Comparison of ENCODE assay signal across 27 mouse cellular contexts in the genomic region with DNA sequence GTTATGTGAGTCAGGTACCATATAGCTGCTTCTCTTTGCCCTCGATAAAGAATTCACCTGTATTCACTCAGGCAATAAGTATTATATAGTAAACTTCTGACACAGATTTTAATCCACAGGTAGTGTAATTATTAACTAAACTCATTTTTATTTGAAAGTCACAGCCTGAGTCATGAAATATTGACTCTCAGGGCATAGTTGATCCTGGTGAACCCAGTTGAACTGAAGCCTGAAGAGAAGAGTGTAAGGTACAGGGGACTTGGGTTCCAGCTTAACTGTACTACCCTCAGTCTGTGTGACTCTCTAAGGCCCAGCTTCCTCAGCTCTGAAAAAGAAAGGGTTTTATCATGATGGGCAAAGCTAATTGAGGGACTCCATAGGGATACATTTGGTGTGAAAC. TPM values are rescaled to one million over a fixed set of nuclear protein-coding genes. Genes with fewer than 3 reads are reported as not detected.
"Had no signal": no experiment of that assay in that cellular context is flagged by ENCODE, and none has a peak within 500 bp of the region (broad histone marks: within the 10 kb centered on the region; RNA-seq: fewer than 3 reads in every experiment).

No protein-coding gene starts in this region.

- H3K36me3 ChIP-seq: kidney, embryonic 15.5 days; liver, embryonic 13.5 days; midbrain, embryonic 12.5 days; midbrain, embryonic 15.5 days; neural tube, embryonic 12.5 days; neural tube, embryonic 15.5 days had no signal

- H3K27ac ChIP-seq: kidney, embryonic 15.5 days; left cerebral cortex, adult 2 months; liver, embryonic 13.5 days; macrophage; midbrain, embryonic 12.5 days; midbrain, embryonic 15.5 days; neural tube, embryonic 12.5 days; neural tube, embryonic 15.5 days had no signal

- H3K27me3 ChIP-seq: kidney, embryonic 15.5 days; liver, embryonic 13.5 days; midbrain, embryonic 12.5 days; midbrain, embryonic 15.5 days; neural tube, embryonic 12.5 days; neural tube, embryonic 15.5 days had no signal

- H3K4me1 ChIP-seq: kidney, embryonic 15.5 days; liver, embryonic 13.5 days; midbrain, embryonic 12.5 days; midbrain, embryonic 15.5 days; neural tube, embryonic 12.5 days; neural tube, embryonic 15.5 days had no signal

- ATAC-seq: lung, postnatal 0 days; midbrain, embryonic 15.5 days had no signal

- H3K4me2 ChIP-seq: kidney, embryonic 15.5 days; liver, embryonic 13.5 days; lung, embryonic 14.5 days; midbrain, embryonic 12.5 days; midbrain, embryonic 15.5 days; neural tube, embryonic 12.5 days; neural tube, embryonic 15.5 days had no signal

- H3K4me3 ChIP-seq: kidney, embryonic 15.5 days; left cerebral cortex, adult 2 months; liver, embryonic 13.5 days; midbrain, embryonic 12.5 days; midbrain, embryonic 15.5 days; neural tube, embryonic 12.5 days; neural tube, embryonic 15.5 days had no signal

- H3K9ac ChIP-seq: kidney, embryonic 15.5 days; liver, embryonic 13.5 days; lung, embryonic 14.5 days; midbrain, embryonic 12.5 days; midbrain, embryonic 15.5 days; neural tube, embryonic 12.5 days; neural tube, embryonic 15.5 days had no signal

- H3K9me3 ChIP-seq: kidney, embryonic 15.5 days; liver, embryonic 13.5 days; midbrain, embryonic 12.5 days; midbrain, embryonic 15.5 days; neural tube, embryonic 12.5 days; neural tube, embryonic 15.5 days had no signal

- DNase-seq: kidney, adult 11 months; kidney, adult 8-10 months; kidney, postnatal 10 days; kidney, postnatal 36 days; layer of hippocampus, adult 9-11 months; liver, embryonic 13.5 days; lung, embryonic 14.5 days; right cerebral cortex, adult 18-20 months; right cerebral cortex, postnatal 14 days; right cerebral cortex, postnatal 4 days; spleen, adult 18-20 months; thymus, postnatal 36 days had no signal

RNA-seq across cellular contexts. Expression of a gene that starts 1.7 kb away (rescaled TPM):
- total RNA-seq: megakaryocyte, adult 5-6 weeks had no signal
- polyA plus RNA-seq: limb, embryonic 11.5 days; liver, embryonic 13.5 days; liver, embryonic 16.5 days; lung, embryonic 14.5 days; lung, postnatal 0 days; macrophage; midbrain, embryonic 12.5 days; midbrain, embryonic 15.5 days; neural tube, embryonic 12.5 days; neural tube, embryonic 15.5 days had no signal

RNA-seq across cellular contexts. Expression of a gene that starts 55.7 kb away (rescaled TPM):
- total RNA-seq: left cerebral cortex, postnatal 10 days; left cerebral cortex, postnatal 36 days; megakaryocyte, adult 5-6 weeks had no signal
- polyA plus RNA-seq: kidney, embryonic 15.5 days; limb, embryonic 14.5 days; liver, embryonic 13.5 days; lung, embryonic 14.5 days; lung, postnatal 0 days; macrophage; midbrain, embryonic 12.5 days; midbrain, embryonic 15.5 days; neural tube, embryonic 12.5 days; neural tube, embryonic 15.5 days; thymus, postnatal 0 days had no signal
